Mouse (Mus musculus) left cerebral cortex, postnatal 10 days (tissue): Measurements from ENCODE around the gene Efcab9. TPM values are rescaled to one million over a fixed set of nuclear protein-coding genes. Genes with fewer than 3 reads are reported as not detected.
A peak's percentile ranks its signal among the peaks of the same experiment; 100 is the strongest.
"Not testable (repeated sequence)": the region's sequence is repeated elsewhere in the genome, so short reads cannot be mapped to it uniquely, and the experiment has no call there.

ENCODE experiments used
- DNase-seq, 2 experiments: peaks; one replicate each; pipeline ENCODE4 v3.0.0; 2021 to 2022; ENCODE audit warnings: low spot score in 2 of 2, mixed read lengths in 1 of 2; ENCODE audit errors: extremely low spot score in 1 of 2
- intact Hi-C: fragments of 180-260 bp; cut with DNase I; formaldehyde crosslinking; loops from one replicate; pipeline ENCODE4 v1.15.1; 2025
- total RNA-seq, 2 experiments: library from RNA; stranded (reverse); gene quantifications; 2 replicates each; pipeline ENCODE4 v1.2.3; 2021

Efcab9 gene
- total RNA-seq, 2 experiments from 2014 or later = not detected

DNA sequence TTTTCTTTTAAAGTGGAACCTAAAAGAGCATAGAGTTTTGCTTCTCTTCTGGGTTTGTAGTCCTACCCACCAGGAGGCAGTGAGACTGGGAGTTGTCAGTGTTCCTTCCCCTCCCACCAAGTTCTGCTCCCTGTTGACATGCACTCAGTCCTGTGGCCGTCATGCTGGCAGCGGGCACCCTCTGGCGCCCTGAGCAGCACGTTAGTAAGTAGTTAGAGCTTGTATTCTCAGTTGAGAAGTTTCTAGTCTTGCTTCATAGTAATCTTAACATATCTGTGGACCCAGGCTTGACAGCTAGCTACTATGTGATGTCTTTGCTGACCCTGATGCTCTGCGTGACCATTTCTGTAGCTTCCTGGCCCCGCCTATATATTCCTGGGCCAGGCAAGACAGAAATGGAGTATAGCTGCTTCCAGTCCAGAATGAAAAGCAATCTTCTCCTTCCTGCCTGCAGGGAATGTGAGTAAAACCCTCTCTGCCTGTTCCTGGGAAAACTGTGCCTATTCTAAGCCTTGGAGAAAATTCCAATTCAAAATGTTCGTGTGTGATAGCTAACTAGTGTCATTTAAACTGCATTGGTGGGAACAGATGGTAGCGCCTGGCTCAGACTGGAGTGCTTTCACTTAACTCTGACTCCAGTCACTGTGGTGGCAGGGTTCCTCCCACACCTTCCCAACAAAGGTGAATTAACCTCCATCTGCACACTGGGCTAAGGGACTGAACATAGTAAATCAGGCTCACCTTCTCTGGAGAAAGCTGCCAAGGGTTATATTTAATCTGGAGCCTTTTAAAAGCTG lies 14.8 kb downstream of the Efcab9 start:
- DNase-seq = peak in 1 of 2 experiments; percentile 62
- intact Hi-C loops = no loop called here

DNA sequence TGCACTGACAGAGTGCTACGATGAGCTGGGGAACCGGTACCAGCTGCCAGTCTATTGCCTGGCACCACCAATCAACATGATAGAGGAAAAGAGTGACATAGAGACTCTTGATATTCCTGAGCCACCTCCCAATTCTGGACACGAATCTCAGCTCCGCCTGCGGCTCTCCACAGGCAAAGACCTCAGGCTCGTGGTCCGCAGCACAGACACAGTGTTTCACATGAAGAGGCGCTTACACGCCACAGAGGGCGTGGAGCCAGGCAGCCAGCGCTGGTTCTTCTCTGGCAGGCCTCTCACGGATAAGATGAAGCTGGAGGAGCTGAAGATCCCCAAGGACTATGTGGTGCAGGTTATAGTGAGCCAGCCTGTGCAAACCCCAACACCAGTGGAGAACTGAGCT lies 15.8 kb downstream of the Efcab9 start:
- DNase-seq = no peak
- intact Hi-C loops = no loop called here

DNA sequence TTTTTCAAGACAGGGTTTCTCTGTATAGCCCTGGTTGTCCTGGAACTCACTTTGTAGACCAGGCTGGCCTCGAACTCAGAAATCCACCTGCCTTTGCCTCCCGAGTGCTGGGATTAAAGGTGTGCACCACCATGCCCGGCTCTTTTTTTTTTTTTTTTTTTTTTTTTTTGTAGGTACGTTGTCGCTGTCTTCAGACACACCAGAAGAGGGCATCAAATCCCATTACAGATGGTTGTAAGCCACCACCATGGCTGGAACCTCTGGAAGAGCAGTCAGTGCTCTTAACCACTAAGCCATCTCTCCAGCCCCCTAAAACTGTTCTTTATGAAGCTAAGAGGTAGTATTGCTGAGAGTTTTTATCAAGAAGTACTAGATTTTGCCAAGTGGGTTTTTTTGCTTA lies 17.0 kb downstream of the Efcab9 start:
- intact Hi-C loops, DNase-seq: not testable (repeated sequence)

DNA sequence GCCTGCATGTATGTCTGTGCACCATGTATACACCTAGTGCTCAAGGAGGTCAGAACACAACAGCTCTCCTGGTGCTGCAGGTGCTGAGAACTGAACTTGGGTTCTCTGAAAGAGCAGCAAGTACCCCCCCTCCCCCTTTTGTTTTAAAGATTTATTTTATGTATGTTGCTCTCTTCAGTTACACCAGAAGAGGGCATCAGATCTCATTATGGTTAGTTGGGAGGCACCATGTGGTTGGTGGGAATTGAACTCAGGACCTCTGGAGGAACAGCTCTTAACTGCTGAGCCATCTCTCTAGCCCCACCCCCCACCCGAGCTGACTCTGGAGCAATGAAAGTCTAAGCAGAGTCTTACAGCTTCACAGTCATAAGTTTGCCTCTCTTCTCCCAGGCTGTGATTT lies 21.0 kb downstream of the Efcab9 start:
- no peak for DNase-seq
- intact Hi-C loops = no loop called here

DNA sequence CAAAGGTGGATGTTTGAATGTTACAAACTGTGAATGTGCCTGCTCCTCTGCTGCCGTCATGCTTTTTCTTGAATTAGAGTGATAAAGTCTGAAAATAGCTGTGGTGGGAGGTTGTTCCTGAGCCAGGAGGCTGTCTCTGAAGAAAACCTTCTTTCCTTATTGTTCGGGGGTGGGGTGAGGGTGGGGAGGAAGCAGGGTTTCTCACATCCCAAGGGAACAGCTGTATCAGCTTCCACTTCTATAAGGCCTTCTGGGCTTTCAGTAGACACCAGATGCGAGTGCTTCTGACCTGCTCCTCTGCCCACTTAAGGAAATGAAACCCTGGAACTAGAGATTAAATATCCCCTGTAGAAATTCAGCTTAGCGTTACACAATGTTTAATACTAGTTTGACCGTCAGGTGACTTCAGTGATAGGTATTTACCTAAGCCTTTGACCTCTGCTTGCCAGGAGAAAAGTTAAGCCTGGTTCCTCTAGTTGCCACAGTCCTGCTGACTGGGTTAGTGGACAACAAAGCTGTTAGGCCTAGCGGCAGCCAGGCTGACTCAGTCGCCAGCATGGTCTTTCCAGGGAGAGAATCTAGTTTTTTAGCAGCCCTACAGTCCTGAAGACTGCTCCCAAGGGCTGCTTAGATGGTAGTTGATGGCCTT lies 26.7 kb downstream of the Efcab9 start:
- no peak for DNase-seq
- intact Hi-C loops = no loop called here

DNA sequence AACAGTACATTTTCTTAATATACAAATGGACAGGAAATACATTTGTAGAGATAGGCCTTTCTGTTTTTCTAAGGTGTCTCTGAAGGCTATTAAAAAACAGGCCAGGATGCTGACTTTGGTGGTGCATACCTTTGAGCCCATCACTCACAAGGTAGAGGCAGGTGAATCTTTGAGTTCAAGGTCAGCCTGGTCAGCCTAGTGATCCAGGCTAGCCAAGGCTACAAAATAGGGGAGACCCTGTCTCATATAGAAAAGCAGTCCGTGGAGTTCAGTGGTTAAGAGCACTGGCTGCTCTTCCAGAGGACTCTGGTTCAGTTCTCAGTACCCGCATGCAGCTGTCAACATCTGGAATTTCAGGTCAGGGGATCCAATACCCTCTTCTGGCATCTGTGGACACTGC lies 28.2 kb downstream of the Efcab9 start:
- no peak for DNase-seq
- intact Hi-C loops = no loop called here

DNA sequence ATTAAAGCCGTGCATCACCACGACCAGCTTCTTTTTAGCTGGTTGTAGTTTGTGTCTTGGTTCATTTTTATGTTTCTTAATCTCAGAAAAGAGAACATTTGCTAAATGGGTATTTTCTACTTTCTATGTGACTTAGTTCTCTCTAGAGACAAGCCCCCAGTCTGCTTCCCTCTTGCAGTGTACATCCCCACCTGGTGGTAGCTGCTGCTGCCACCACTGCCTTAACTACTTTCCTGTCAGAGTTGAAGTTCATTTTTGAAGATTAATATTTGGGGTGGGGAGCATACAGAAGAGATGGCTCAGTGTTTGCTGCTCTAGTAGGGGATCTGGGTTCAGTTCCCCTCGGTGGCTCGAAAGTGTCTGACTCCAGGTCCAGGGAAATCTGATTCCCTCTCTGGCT lies 31.9 kb downstream of the Efcab9 start:
- no peak for DNase-seq
- intact Hi-C loops = loop anchor here (5.0 kb wide), 1 partner anchor 43 kb away; the partner anchor contains the start of gene Ubtd2

DNA sequence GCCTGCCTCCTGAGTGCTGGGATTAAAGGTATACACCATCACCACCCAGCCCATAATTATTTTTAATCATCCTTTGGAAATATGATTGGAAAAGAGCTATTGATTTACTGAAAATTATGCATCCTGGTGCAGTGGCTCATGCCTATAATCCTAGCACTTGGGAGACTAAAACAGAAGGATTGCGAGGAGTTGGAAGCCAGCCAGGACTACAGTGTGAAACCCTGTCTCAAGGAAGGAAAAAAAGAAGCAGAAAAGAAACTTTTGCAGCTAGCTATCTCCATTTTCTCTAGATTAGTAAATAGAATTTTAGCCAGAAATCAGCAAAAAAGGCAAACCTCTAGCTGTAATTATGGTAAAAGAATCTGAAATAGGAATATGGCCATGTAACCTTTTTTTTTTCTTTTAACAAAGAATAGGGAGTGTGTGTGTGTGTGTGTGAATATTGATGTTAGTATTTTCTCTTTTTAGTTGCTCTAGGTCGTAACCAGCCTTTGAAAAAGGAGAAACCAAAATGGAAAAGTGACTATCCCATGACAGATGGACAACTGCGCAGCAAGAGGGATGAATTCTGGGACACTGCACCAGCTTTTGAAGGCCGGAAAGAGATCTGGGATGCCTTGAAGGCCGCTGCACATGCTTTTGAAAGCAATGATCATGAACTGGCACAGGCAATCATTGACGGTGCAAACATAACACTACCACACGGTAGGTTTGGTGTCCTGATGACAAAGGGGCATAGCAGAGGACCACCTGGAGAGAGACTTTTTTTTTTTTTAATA lies 32.9 kb downstream of the Efcab9 start:
- intact Hi-C loops = loop anchor here (5.0 kb wide), 1 partner anchor 42 kb away; the partner anchor contains the start of gene Ubtd2
- peak; percentile 56 to 73 for DNase-seq

DNA sequence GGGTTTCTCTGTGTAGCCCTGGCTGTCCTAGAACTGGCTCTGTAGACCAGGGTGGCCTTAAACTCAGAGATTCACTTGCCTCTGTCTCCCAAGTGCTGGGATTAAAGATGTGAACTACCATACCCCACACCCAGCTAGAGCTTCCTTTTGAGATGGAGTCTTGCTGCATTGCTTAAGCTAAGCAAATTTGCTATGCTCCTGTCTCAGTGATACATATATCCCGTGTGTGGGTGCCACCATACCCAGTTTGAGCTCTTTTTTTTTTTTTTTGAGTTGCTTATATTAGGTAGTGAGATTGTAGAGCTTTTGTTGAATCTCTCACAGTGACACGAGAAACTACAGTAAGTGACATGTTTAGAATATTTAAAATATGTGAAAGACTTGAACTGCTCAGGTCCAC lies 36.6 kb downstream of the Efcab9 start:
- no peak for DNase-seq
- intact Hi-C loops = loop anchor here (5.0 kb wide), 1 partner anchor 38 kb away; the partner anchor contains the start of gene Ubtd2

DNA sequence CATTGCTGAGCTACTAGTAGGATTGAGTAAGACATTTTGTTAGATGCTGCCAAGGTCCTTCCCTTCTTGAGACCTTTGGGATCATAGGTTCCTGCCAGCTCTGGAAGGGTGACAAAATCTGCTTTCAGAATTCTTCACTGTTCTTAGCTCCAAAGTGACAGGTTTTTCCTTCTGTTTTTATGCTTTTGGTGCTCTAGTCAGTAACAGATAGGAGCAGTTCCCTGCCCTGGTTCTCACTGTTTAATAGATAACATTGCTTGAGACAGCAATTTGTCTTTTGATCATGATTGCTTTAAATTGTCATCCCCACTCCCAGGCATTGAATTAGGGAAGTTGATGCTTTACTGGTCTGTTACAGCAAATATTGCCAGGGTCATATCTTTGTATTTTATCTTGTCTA lies 38.6 kb downstream of the Efcab9 start:
- DNase-seq = no peak
- intact Hi-C loops = no loop called here

DNA sequence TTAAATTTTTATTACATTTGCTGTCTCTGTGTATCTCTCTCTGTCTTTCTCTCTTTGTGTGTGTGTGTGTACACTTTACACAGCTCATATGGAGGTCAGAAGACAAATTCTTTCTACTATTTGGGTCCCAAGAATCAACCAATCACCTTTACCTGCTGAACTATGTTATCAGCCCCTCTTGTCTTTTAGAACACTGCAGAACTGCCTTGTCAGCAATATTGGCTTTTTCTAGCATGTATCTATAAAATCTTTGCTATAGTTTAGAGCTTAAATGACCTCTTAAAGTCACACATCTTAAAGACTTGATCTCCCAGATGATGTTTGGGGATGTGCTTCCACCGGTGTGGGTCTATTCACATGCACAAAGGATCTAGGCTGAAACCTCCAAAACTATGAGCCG lies 40.8 kb downstream of the Efcab9 start:
- no peak for DNase-seq
- intact Hi-C loops = no loop called here

DNA sequence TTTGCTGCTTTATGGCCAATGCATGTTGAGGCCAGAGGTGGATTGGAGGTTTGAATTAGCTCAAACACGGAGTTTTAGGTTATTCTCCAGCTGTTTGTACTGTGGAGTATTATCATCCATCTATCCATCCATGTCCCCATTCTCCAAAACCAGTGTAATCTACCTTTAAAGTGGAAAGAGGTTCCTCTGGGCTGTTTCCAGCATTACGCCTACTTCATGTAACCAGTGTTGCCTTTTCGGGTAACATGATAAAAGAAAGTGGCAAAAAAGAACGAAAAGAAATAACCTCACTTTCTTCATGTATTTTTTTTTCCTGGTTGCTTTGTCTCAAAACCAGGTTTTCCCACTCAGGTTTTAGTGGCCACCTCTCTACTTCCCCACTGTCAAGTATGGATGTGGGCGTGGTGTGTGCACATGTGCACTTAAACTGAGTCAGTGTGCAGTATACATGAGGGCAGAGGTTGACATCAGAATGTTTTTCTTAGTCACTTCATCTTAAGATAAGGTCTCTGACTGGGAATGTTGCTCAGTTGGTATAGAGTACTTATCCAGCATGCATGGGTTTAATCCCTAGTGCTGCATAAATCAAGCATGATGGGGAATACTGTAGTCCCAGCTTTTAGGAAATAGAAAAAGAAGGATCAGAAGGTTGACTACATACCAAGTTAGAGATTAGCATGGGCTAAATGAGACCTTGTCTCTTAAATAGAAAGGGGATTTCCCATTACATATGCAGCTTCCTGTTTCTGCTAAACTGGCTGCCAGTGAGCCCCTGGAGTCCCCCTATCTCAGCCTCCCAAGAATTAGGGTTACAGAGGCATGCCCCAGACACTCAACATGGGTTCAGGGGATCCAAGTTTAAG lies 42.8 kb downstream of the Efcab9 start:
- intact Hi-C loops = no loop called here
- DNase-seq = no peak

DNA sequence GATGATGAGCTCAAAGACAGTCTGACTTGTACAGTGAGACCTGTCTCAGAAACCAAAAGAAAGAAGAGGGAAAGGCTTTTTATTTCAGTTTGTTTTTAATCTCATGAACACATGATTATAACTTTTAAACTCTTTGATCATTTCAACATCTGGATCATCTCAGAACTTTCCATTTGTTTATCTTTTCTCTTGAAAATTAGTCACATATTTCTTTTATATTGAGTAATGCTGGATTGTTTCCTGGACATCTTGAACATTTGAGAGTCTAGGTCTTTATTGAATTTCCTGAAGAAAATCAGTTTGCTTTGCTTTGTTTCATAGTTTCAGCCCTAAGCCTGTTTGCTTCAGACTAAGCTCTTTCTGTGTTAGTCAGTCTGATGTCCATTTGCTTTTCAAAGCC lies 43.5 kb downstream of the Efcab9 start:
- DNase-seq = no peak
- intact Hi-C loops = no loop called here

DNA sequence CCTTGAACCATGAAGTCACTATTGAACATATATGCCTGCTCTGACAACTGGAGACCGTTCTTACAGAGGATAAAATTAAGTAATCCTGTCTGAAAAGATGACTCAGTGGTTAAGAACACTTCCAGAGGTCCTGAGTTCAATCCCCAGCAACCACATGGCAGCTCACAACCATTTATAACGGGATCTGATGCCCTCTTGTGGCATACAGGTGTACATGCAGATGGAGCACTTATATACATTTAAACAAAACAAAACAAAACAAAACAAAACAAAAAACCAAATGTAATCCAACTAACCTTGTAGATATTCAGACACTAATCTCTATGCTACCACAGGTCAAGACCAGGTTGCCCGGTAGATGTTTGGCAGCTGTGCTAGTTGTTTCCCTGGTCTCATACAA lies 44.4 kb downstream of the Efcab9 start:
- no peak for DNase-seq
- intact Hi-C loops = no loop called here

DNA sequence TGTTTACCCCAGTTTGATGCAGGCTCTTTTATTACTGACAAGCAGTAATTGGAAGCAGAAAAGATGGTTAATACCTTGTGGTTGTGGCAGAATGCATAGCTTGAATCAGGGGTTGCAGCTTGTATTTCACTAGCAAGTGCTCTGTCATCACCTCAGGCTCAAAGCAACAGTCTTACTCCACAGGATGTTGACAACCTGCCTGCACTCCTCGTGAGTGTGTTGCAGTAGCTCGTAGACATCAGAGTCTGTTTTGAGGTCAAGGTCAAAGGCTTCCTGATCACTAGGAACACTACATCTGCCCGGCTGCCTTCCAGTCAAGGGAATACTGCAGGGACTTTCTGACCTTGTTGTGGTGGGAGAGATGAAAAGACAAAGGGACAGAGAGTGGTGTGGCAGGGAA lies 45.3 kb downstream of the Efcab9 start:
- intact Hi-C loops = no loop called here
- no peak for DNase-seq

DNA sequence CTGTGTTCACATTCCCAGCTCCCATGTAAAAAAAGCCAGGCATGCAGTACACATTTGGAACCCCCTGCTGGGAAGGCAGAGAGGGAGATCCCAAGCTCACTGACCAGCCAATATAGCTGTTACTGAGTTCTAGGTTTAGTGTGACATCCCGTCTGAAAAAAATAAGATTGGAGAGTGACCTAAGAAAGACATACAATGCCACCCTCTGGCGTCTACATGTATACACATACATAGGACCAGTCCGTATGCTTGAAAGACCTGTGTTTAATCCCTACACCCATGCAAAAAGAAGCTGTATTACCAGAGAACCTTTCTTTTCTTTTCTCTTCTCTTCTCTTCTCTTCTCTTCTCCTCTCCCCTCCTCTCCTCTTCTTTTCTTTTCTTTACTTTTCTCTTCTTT lies 46.6 kb downstream of the Efcab9 start:
- intact Hi-C loops = no loop called here
- DNase-seq = no peak

DNA sequence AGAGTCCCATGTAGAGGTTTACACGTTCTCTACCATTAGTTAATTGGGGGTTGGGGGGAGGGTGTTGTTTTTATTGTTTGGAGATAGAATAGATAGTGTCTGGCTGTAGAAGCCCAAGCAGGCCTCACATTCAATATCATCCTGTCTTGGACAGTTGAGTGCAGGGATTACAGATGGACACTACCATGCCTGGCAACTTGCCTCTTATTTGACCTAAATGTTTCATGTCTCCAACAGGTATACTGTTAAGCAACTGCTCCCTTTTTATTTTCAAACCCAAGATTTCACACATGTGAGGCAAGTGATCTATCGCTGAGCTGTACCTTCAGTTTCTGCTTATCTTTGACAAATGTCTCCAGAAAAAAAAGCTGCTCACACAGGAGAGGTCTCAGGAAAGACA lies 50.4 kb downstream of the Efcab9 start:
- intact Hi-C loops = no loop called here
- no peak for DNase-seq

DNA sequence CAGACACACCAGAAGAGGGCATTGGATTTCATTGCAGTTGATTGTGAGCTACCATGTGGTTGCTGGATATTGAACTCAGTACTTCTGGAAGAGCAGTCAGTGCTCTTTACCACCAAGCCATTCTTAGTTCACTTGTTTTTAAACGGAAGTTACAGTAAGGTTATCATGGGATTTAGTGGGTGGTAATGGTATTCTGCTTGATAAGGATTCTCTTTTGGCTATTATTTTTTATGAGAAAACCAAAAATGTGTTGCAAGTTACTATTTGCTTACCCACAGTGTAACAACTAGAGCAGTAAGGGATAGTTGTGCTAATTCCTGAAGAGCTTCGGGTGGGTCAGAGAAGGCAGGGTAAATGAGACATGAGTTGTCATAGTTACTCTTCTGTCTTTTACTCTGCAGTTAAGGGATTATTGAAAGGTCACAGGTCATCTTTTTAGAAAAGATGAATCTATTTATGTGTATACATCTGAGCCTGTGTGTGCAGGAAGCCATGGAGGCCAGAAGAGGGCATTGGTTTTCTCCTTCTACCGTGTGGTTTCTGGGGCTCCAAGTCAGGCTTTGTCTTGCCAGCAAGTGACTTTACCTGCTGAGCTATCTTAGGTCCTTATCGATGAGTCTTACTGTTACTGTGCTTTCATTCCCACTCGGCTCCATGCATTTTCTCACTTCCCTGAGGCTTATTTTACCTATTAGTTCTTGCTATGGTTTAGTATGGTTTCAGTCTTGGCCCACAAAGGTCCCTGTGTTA lies 56.2 kb downstream of the Efcab9 start:
- intact Hi-C loops = no loop called here
- DNase-seq = no peak
